Mouse (Mus musculus) adrenal gland, postnatal 14 days (tissue): ENCODE results near the gene Ccnq. TPM values are rescaled to one million over a fixed set of nuclear protein-coding genes. Genes with fewer than 3 reads are reported as not detected.
A peak's percentile ranks its signal among the peaks of the same experiment; 100 is the strongest.
"Not testable (repeated sequence)": the region's sequence is repeated elsewhere in the genome, so short reads cannot be mapped to it uniquely, and the experiment has no call there.

Source experiments
- DNase-seq: peaks from one replicate; pipeline ENCODE4 v3.0.0; 2021; ENCODE audit warnings: mixed read lengths
- total RNA-seq: library from RNA; stranded (reverse); gene quantifications from 2 replicates; pipeline ENCODE4 v1.2.3, GENCODE M21; 2021

The Ccnq gene
- total RNA-seq, 1 experiment from 2014 or later: 34.1 TPM

- no peak for DNase-seq
These were observed 10.7 kb upstream of the Ccnq start for GRCm38 (mm10) chr11:78762201-78762600.

GRCm38 (mm10) chr11:78761086-78761485 is 9.6 kb upstream of the Ccnq start:
- DNase-seq: no peak

GRCm38 (mm10) chr11:78755299-78755698 is 3.8 kb upstream of the Ccnq start:
- DNase-seq: no peak

- not testable (repeated sequence) for DNase-seq
These were observed 2.6 kb upstream of the Ccnq start for GRCm38 (mm10) chr11:78754177-78754576.

GRCm38 (mm10) chr11:78753183-78753582 is 1.7 kb upstream of the Ccnq start:
- peak; percentile 27 for DNase-seq

- DNase-seq: no peak
These were observed 294 bp upstream of the Ccnq start for GRCm38 (mm10) chr11:78751843-78752203.

GRCm38 (mm10) chr11:78746264-78746663 is 5.3 kb downstream of the Ccnq start:
- no peak for DNase-seq

- DNase-seq: peak; percentile 71
These were observed 6.1 kb downstream of the Ccnq start for GRCm38 (mm10) chr11:78745475-78745874.

GRCm38 (mm10) chr11:78742461-78742860 is 9.1 kb downstream of the Ccnq start:
- DNase-seq: no peak

- DNase-seq: no peak
These were observed 9.6 kb downstream of the Ccnq start for GRCm38 (mm10) chr11:78741958-78742357.

GRCm38 (mm10) chr11:78739361-78739760 is 12.2 kb downstream of the Ccnq start:
- DNase-seq: peak; percentile 22

- no peak for DNase-seq
These were observed 14.6 kb downstream of the Ccnq start for GRCm38 (mm10) chr11:78736877-78737408.

- DNase-seq: no peak
These were observed 16.4 kb downstream of the Ccnq start for GRCm38 (mm10) chr11:78735168-78735567.

GRCm38 (mm10) chr11:78732619-78733018 is 18.9 kb downstream of the Ccnq start:
- DNase-seq: peak; percentile 19

- no peak for DNase-seq
These were observed 20.6 kb downstream of the Ccnq start for GRCm38 (mm10) chr11:78730902-78731301.

- no peak for DNase-seq
These were observed 23.5 kb downstream of the Ccnq start for GRCm38 (mm10) chr11:78728041-78728440.

GRCm38 (mm10) chr11:78726366-78726765 is 25.2 kb downstream of the Ccnq start:
- DNase-seq: no peak

- no peak for DNase-seq
These were observed 26.7 kb downstream of the Ccnq start for GRCm38 (mm10) chr11:78724792-78725191.

GRCm38 (mm10) chr11:78721419-78721818 is 30.1 kb downstream of the Ccnq start:
- no peak for DNase-seq

- peak; percentile 13 for DNase-seq
These were observed 33.9 kb downstream of the Ccnq start for GRCm38 (mm10) chr11:78717655-78718054.

GRCm38 (mm10) chr11:78708642-78709041 is 42.9 kb downstream of the Ccnq start:
- DNase-seq: no peak

GRCm38 (mm10) chr11:78706026-78706425 is 45.5 kb downstream of the Ccnq start:
- DNase-seq: no peak

GRCm38 (mm10) chr11:78703085-78703484 is 48.4 kb downstream of the Ccnq start:
- DNase-seq: no peak

- DNase-seq: no peak
These were observed 49.2 kb downstream of the Ccnq start for GRCm38 (mm10) chr11:78702319-78702718.
